In the genomic region with DNA sequence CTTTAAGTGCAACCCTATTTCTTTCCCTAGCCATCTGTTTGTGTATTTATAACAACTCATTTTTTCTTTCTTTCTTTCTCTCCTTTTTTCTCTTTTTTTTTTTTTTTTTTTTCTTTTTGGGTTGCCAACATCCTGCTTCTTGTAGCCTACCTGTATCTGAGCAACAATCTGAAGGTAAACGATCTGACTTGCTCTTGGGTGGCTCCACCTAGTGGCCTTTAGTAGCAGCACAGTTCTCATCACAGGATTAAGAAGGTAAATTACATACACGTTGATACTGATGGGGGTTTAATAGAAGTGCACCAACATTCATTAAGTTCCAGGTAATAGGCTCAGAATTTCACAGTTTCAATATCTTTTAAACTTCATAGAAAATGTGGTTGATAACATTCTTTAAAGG, we compare ENCODE assay signal across 8 mouse cellular contexts.
A peak's percentile ranks its signal among the peaks of the same experiment; 100 is the strongest.
DNase-seq lines count a peak whose midpoint lies in the region; ATAC-seq and TF ChIP-seq lines count a peak whose summit lies in the region.

No protein-coding gene starts in this region.

- no peaks in the 10 kb centered on the region for H3K4me1 ChIP-seq in kidney, embryonic 14.5 days (ENCODE audit: control insufficient read depth, insufficient read depth, low read length)
- peaks cover 2% of the 10 kb centered on the region for H3K4me1 ChIP-seq in ES-Bruce4 (ENCODE audit: control insufficient read depth, insufficient read depth, low read length)
- no peaks in the 10 kb centered on the region for H3K4me1 ChIP-seq in bone marrow, adult 2 months (ENCODE audit: control insufficient read depth, insufficient read depth, low read length)
- no peaks in the 10 kb centered on the region for H3K4me1 ChIP-seq in neural tube, embryonic 14.5 days (ENCODE audit: control insufficient read depth, insufficient read depth, low read length)

- peak; percentile 33 for DNase-seq in kidney, adult 18-20 months
- peak; percentile 7 to 17 for DNase-seq in layer of hippocampus, postnatal 36 days
- DNase-seq in MN1 (ENCODE audit: low spot score): no peak

- H3K9ac ChIP-seq in kidney, embryonic 14.5 days (ENCODE audit: low read depth, low read length): no peak overlapping the region
- no peak overlapping the region for H3K9ac ChIP-seq in ES-Bruce4 (ENCODE audit: low read depth, poor library complexity, severe bottlenecking)
- no peak overlapping the region for H3K9ac ChIP-seq in neural tube, embryonic 14.5 days (replicated peaks; ENCODE audit: low read depth, low read length)

- TF ChIP-seq EP300 in ES-Bruce4 (IDR thresholded peaks at IDR 0.05; ENCODE audit: insufficient read depth, low read depth, low read length): no peak

- peak; percentile 24 for TF ChIP-seq CTCF in ES-Bruce4 (IDR thresholded peaks at IDR 0.05; ENCODE audit: low read depth, low read length)
- peak; percentile 39; the same call in 1 of the 2 replicates for TF ChIP-seq CTCF in bone marrow, adult 2 months (IDR thresholded peaks at IDR 0.05; ENCODE audit: control insufficient read depth, insufficient read depth, low read length)

- 4% methylated on average over 2 of the region's 2 CpGs for WGBS in kidney, embryonic 14.5 days
- WGBS in bone marrow, adult 2 months: 4% methylated on average over 2 of the region's 2 CpGs
- 6% methylated on average over 2 of the region's 2 CpGs for WGBS in neural tube, embryonic 14.5 days

- H3K9me3 ChIP-seq in kidney, embryonic 14.5 days (ENCODE audit: control insufficient read depth, low read length): no peaks in the 10 kb centered on the region
- no peaks in the 10 kb centered on the region for H3K9me3 ChIP-seq in ES-Bruce4 (replicated peaks; ENCODE audit: control insufficient read depth, insufficient read depth, low read length, poor library complexity, severe bottlenecking)
- no peaks in the 10 kb centered on the region for H3K9me3 ChIP-seq in neural tube, embryonic 14.5 days (ENCODE audit: control insufficient read depth, low read length)

- no peaks in the 10 kb centered on the region for H3K36me3 ChIP-seq in kidney, embryonic 14.5 days (ENCODE audit: control insufficient read depth, insufficient read depth, low read length)
- no peaks in the 10 kb centered on the region for H3K36me3 ChIP-seq in ES-Bruce4 (ENCODE audit: control insufficient read depth, insufficient read depth, low read length, poor library complexity, severe bottlenecking)
- no peaks in the 10 kb centered on the region for H3K36me3 ChIP-seq in neural tube, embryonic 14.5 days (ENCODE audit: control insufficient read depth, insufficient read depth, low read length)

- no peak overlapping the region for H3K4me2 ChIP-seq in kidney, embryonic 14.5 days (replicated peaks; ENCODE audit: low read depth, low read length)
- H3K4me2 ChIP-seq in neural tube, embryonic 14.5 days (ENCODE audit: low read depth, low read length): no peak overlapping the region

- H3K27me3 ChIP-seq in kidney, embryonic 14.5 days (ENCODE audit: control insufficient read depth, insufficient read depth, low read length): no peaks in the 10 kb centered on the region
- H3K27me3 ChIP-seq in ES-Bruce4 (ENCODE audit: control insufficient read depth, insufficient read depth, low read length, poor library complexity, severe bottlenecking): no peaks in the 10 kb centered on the region
- H3K27me3 ChIP-seq in neural tube, embryonic 14.5 days (ENCODE audit: control insufficient read depth, insufficient read depth, low read length): no peaks in the 10 kb centered on the region

- TF ChIP-seq POLR2A in ES-Bruce4 (IDR thresholded peaks at IDR 0.05; ENCODE audit: insufficient read depth, low read length): no peak
- no peak for TF ChIP-seq POLR2A in bone marrow, adult 2 months (IDR thresholded peaks at IDR 0.05; ENCODE audit: borderline replicate concordance, control insufficient read depth, low read depth, low read length)

- H3K4me3 ChIP-seq in kidney, embryonic 14.5 days (ENCODE audit: low read length): no peak overlapping the region
- no peak overlapping the region for H3K4me3 ChIP-seq in ES-Bruce4 (ENCODE audit: low read depth, low read length)
- H3K4me3 ChIP-seq in bone marrow, adult 2 months (replicated peaks; ENCODE audit: control insufficient read depth, low read depth, low read length): no peak overlapping the region
- no peak overlapping the region for H3K4me3 ChIP-seq in neural tube, embryonic 14.5 days (ENCODE audit: low read depth, low read length)

- ATAC-seq in kidney, embryonic 14.5 days (ENCODE audit: low FRiP score, low TSS enrichment): no peak
- peak; percentile 81 for ATAC-seq in frontal cortex, adult (ENCODE audit: low TSS enrichment)
- peak; percentile 57; the same call in 1 of the 2 replicates for ATAC-seq in neural tube, embryonic 14.5 days (ENCODE audit: low read depth)

- H3K27ac ChIP-seq in kidney, embryonic 14.5 days (ENCODE audit: low read depth, low read length): no peak overlapping the region
- no peak overlapping the region for H3K27ac ChIP-seq in ES-Bruce4 (ENCODE audit: insufficient read depth, low read length)
- H3K27ac ChIP-seq in bone marrow, adult 2 months (ENCODE audit: control insufficient read depth, insufficient read depth, low read depth, low read length, poor library complexity): no peak overlapping the region
- no peak overlapping the region for H3K27ac ChIP-seq in neural tube, embryonic 14.5 days (ENCODE audit: low read depth, low read length)
